Mouse (Mus musculus): Measurements from ENCODE around the gene Brms1. TPM values are rescaled to one million over a fixed set of nuclear protein-coding genes. Genes with fewer than 3 reads are reported as not detected.

The Brms1 gene
- polyA plus RNA-seq, 1 experiment from 2014 or later: 39.8 TPM

DNA sequence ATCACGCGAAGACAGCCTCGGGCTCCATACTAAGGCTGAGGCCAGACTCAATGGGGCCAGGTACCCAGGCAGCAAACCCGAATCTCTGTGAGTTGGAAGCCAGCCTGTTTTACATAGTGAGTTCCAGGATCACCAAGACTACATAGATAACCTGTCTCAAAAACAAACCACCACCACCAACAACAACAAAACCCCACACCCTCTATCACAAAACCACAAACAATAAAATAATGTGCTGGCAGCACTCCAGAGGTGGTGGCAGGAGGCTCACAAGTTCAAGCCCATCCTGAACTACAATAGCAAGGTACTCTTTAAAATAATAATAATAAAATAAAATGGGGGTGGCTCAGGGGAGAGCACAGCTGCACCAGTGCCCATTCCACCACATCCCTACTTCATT lies 4.6 kb upstream of the Brms1 start:
- Histone ChIP-seq H3K36me3 (ENCODE audit: control insufficient read depth, insufficient read depth, low read length) (no peaks in the 10 kb centered on the region), H3K4me3 (replicated peaks; ENCODE audit: low read length) (no peak overlapping the region), H3K9me3 (replicated peaks; ENCODE audit: control insufficient read depth, low read length) (no peaks in the 10 kb centered on the region), H3K27me3 (ENCODE audit: control insufficient read depth, insufficient read depth, low read length) (no peaks in the 10 kb centered on the region), H3K4me2 (ENCODE audit: low read depth, low read length) (no peak overlapping the region), H3K4me1 (ENCODE audit: control insufficient read depth, insufficient read depth, low read length) (peaks cover 20% of the 10 kb centered on the region), H3K9ac (ENCODE audit: low read length) (no peak overlapping the region), H3K27ac (ENCODE audit: low read length) (no peak overlapping the region)
- 82% methylated on average over 4 of the region's 4 CpGs for WGBS
- no peak for ATAC-seq (ENCODE audit: insufficient read depth, low FRiP score)

DNA sequence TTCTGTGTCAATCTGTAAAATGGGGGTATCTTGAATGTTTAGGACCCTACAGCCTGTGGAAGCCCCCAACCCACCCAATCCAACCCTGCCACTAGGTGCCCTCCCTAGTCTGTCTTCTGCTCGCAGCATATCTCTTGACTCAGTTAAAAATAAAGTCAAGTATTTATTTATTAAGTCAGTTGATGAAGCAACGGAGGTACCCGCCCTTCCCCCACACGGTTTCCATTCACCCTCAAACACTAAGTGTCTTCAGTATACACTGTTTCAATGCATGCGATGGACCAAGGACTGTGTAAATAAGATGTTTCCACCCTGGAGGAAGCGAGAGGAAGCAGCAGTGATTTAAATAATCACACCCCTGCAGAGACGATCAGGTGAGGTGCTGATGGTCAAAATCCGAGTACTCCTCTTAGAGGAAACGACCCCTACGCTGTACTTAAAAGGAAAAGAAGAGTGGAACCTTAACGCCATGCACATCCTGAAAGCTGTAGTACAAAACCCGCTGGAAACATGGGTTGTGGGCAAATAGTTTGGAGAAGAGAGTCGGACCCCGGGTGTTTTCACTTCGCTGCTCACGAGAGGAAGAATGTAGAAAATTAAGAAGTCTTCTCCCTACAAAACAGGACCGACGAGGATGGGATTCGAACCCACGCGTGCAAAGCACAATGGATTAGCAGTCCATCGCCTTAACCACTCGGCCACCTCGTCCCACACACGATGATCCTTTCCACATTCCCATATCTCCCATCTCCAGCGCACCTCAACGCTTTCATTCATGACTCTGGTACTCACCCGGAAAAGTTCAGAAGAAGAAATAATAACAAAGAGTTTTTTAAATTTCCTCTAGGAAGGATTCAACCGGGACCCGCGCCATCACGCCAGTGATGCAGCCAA lies 3.2 kb upstream of the Brms1 start:
- 1% methylated on average over 32 of the region's 32 CpGs for WGBS
- H3K9me3 ChIP-seq (replicated peaks; ENCODE audit: control insufficient read depth, low read length): no peaks in the 10 kb centered on the region
- ATAC-seq (ENCODE audit: insufficient read depth, low FRiP score): peak; percentile 35; the same call in 1 of the 2 replicates
- H3K4me3 ChIP-seq (replicated peaks; ENCODE audit: low read length): peak overlapping the region; percentile 80
- H3K4me1 ChIP-seq (ENCODE audit: control insufficient read depth, insufficient read depth, low read length): peaks cover 28% of the 10 kb centered on the region
- H3K27ac ChIP-seq (ENCODE audit: low read length): peak overlapping the region; percentile 77; the same call in 1 of the 2 replicates
- H3K4me2 ChIP-seq (ENCODE audit: low read depth, low read length): peak overlapping the region; percentile 94
- H3K27me3 ChIP-seq (ENCODE audit: control insufficient read depth, insufficient read depth, low read length): no peaks in the 10 kb centered on the region
- H3K36me3 ChIP-seq (ENCODE audit: control insufficient read depth, insufficient read depth, low read length): no peaks in the 10 kb centered on the region
- peak overlapping the region; percentile 95 for H3K9ac ChIP-seq (ENCODE audit: low read length)

DNA sequence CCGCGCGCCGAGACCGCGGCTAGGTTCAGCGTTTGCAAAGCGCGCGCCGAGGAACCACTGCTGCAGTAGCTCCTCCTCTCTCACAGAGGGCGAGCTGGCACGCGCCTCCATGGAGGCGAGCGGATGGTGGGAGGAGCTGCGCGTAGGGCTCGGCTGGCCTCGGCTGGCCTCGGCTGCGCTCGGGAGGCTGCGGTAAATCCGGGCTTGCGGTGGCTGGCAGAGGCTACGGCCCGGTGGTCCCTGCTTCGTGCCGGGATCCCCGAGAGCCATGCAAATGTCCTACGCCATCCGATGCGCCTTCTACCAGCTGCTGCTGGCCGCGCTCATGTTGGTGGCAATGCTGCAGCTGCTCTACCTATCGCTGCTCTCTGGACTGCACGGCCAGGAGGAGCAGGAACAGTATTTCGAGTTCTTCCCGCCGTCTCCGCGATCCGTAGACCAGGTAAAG lies 2.4 kb upstream of the Brms1 start, which contains the start of the genes B4gat1 and AC124502.3:
Gene B4gat1, plus strand, starts transcription at position 118 of the 448 bp plus-strand sequence.
Gene AC124502.3, plus strand, starts transcription at position 183 of the 448 bp plus-strand sequence.
- Histone ChIP-seq H3K9me3 (replicated peaks; ENCODE audit: control insufficient read depth, low read length) (no peaks in the 10 kb centered on the region), H3K36me3 (ENCODE audit: control insufficient read depth, insufficient read depth, low read length) (no peaks in the 10 kb centered on the region), H3K27me3 (ENCODE audit: control insufficient read depth, insufficient read depth, low read length) (no peaks in the 10 kb centered on the region), H3K9ac (ENCODE audit: low read length) (peak within 1 kb of the TSS; percentile 95), H3K4me3 (replicated peaks; ENCODE audit: low read length) (peak within 1 kb of the TSS; percentile 80), H3K4me2 (ENCODE audit: low read depth, low read length) (peak within 1 kb of the TSS; percentile 94), H3K4me1 (ENCODE audit: control insufficient read depth, insufficient read depth, low read length) (peaks cover 28% of the 10 kb centered on the region), H3K27ac (ENCODE audit: low read length) (peak within 1 kb of the TSS; percentile 77)
- peak; percentile 92 for ATAC-seq (ENCODE audit: insufficient read depth, low FRiP score)
- under 1% methylated on average over 44 of the region's 44 CpGs for WGBS

DNA sequence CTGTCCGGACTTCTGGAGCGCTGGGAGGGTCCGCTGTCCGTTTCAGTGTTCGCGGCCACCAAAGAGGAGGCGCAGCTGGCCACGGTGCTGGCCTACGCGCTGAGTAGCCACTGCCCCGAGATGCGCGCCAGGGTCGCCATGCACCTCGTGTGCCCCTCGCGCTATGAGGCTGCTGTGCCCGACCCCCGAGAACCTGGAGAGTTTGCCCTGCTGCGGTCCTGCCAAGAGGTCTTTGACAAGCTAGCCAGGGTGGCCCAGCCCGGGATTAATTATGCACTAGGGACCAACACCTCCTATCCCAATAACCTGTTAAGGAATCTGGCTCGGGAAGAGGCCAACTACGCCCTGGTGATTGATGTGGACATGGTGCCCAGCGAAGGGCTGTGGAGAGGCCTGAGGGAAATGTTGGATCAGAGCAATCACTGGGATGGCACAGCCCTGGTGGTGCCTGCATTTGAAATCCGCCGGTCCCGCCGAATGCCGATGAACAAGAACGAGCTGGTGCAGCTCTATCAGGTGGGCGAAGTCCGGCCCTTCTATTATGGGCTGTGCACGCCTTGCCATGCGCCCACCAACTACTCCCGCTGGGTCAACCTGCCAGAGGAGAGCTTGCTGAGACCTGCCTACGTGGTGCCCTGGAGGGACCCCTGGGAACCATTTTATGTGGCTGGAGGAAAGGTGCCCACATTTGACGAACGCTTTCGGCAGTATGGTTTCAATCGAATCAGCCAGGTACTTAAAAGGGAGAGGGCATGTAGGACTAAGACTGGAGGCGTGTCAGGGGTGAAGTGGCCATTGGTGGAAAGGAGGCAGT lies 1.6 kb upstream of the Brms1 start:
- 11% methylated on average over 41 of the region's 41 CpGs for WGBS
- Histone ChIP-seq H3K9ac (ENCODE audit: low read length) (peak overlapping the region; percentile 95), H3K27ac (ENCODE audit: low read length) (peak overlapping the region; percentile 68; the same call in 1 of the 2 replicates), H3K4me1 (ENCODE audit: control insufficient read depth, insufficient read depth, low read length) (peaks cover 28% of the 10 kb centered on the region), H3K27me3 (ENCODE audit: control insufficient read depth, insufficient read depth, low read length) (no peaks in the 10 kb centered on the region), H3K4me3 (replicated peaks; ENCODE audit: low read length) (peak overlapping the region; percentile 80), H3K4me2 (ENCODE audit: low read depth, low read length) (peak overlapping the region; percentile 94), H3K9me3 (replicated peaks; ENCODE audit: control insufficient read depth, low read length) (no peaks in the 10 kb centered on the region), H3K36me3 (ENCODE audit: control insufficient read depth, insufficient read depth, low read length) (no peaks in the 10 kb centered on the region)
- peak; percentile 22; the same call in 1 of the 2 replicates for ATAC-seq (ENCODE audit: insufficient read depth, low FRiP score)

DNA sequence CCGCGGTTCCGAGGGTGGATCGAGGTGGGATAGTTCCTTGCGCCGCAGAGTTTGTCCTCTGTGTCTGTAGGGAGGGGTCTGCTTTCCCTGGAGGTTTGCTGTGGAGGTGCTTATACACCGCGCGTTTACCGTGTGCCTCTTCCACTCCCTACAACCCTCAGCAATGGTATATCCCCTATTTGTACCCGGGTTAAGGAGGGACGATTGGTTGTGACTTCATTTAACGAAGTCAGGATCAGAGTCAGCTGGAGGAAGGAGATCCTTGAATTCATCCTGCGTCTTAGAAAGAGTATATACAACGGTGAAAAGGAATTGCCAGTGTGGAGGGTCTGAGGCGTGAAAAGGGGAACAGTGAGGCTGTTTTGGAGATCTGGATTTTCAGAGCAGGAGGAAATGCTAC lies 434 bp downstream of the Brms1 start:
- Histone ChIP-seq H3K9ac (ENCODE audit: low read length) (peak overlapping the region; percentile 86), H3K27ac (ENCODE audit: low read length) (peak overlapping the region; percentile 79), H3K27me3 (ENCODE audit: control insufficient read depth, insufficient read depth, low read length) (no peaks in the 10 kb centered on the region), H3K4me2 (ENCODE audit: low read depth, low read length) (peak overlapping the region; percentile 94), H3K36me3 (ENCODE audit: control insufficient read depth, insufficient read depth, low read length) (no peaks in the 10 kb centered on the region), H3K9me3 (replicated peaks; ENCODE audit: control insufficient read depth, low read length) (no peaks in the 10 kb centered on the region), H3K4me3 (replicated peaks; ENCODE audit: low read length) (peak overlapping the region; percentile 80), H3K4me1 (ENCODE audit: control insufficient read depth, insufficient read depth, low read length) (peaks cover 28% of the 10 kb centered on the region)
- 2% methylated on average over 16 of the region's 16 CpGs for WGBS
- no peak for ATAC-seq (ENCODE audit: insufficient read depth, low FRiP score)

DNA sequence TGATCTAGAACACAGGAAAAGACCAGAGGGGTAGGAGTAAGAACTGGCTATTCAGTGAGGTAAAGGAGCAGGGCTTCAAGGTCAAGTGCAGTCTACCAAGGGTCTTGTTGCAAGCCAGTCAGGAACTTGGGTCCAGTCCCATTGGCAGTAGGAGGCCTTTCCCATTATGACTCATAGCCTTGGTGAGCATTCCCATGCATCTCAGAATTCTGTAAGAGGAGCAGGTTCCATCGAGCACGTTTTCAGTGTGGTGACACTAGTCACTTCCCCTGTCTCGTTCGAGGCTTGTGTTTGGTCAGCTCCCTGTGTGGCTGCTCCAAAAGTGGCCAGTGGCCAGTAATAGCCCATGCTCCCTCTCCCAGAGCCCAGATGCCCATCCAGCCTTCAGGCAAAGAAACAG lies 4.4 kb downstream of the Brms1 start:
- H3K9ac ChIP-seq (ENCODE audit: low read length): no peak overlapping the region
- H3K36me3 ChIP-seq (ENCODE audit: control insufficient read depth, insufficient read depth, low read length): 0 out of 2 replicates have a peak, but pooled peaks cover 3% of the 10 kb centered on the region
- no peaks in the 10 kb centered on the region for H3K9me3 ChIP-seq (replicated peaks; ENCODE audit: control insufficient read depth, low read length)
- peaks cover 21% of the 10 kb centered on the region for H3K4me1 ChIP-seq (ENCODE audit: control insufficient read depth, insufficient read depth, low read length)
- no peaks in the 10 kb centered on the region for H3K27me3 ChIP-seq (ENCODE audit: control insufficient read depth, insufficient read depth, low read length)
- H3K4me2 ChIP-seq (ENCODE audit: low read depth, low read length): no peak overlapping the region
- 76% methylated on average over 4 of the region's 4 CpGs for WGBS
- no peak overlapping the region for H3K27ac ChIP-seq (ENCODE audit: low read length)
- H3K4me3 ChIP-seq (replicated peaks; ENCODE audit: low read length): no peak overlapping the region
- no peak for ATAC-seq (ENCODE audit: insufficient read depth, low FRiP score)

DNA sequence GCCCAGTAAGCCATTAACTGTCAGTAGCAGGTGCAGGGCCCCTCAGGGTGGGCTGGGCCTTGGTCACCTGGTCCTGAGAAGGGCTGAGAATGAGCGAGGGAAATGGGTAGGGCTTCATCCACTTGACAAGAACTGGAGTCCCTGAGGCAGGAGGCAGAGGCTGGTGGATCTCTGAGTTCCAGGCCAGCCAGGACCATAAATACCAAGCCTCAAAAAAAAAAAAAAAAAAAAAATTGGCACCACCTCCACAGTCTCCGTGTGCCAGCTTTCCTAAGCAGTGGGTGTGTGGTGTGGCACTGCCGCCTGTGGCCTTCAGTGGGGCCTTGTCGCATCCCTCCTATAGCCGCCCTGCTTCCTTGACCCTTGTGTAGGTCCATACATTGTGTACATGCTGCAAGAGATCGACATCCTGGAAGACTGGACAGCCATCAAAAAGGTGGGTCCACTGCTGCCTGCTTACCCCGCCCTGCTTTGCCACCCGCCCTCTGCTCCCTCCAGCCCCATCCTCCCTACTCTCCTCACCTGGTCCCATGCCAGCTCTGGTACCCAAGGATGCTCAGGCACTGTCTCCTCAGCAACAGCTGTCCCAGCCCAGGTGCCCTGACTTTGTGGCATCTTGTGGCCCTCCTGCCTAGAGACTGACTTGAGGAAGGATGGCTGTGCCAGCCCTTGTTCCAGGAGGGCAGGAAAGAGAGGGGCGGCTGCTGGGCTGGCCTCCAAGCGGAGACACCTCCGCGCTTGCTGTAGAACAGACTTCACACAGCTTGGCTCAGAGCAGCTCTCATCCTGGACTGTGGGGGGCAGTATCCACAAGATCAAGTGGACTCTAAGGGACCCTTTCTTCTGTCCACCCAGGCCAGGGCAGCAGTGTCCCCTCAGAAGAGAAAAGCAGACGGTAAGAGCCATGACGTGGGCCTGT lies 7.2 kb downstream of the Brms1 start:
- Histone ChIP-seq H3K4me3 (replicated peaks; ENCODE audit: low read length) (no peak overlapping the region), H3K9ac (ENCODE audit: low read length) (no peak overlapping the region), H3K4me1 (ENCODE audit: control insufficient read depth, insufficient read depth, low read length) (peaks cover 19% of the 10 kb centered on the region), H3K27me3 (ENCODE audit: control insufficient read depth, insufficient read depth, low read length) (peaks cover 10% of the 10 kb centered on the region), H3K36me3 (ENCODE audit: control insufficient read depth, insufficient read depth, low read length) (0 out of 2 replicates have a peak, but pooled peaks cover 3% of the 10 kb centered on the region), H3K4me2 (ENCODE audit: low read depth, low read length) (no peak overlapping the region), H3K9me3 (replicated peaks; ENCODE audit: control insufficient read depth, low read length) (no peaks in the 10 kb centered on the region), H3K27ac (ENCODE audit: low read length) (no peak overlapping the region)
- WGBS: 83% methylated on average over 14 of the region's 14 CpGs
- no peak for ATAC-seq (ENCODE audit: insufficient read depth, low FRiP score)

DNA sequence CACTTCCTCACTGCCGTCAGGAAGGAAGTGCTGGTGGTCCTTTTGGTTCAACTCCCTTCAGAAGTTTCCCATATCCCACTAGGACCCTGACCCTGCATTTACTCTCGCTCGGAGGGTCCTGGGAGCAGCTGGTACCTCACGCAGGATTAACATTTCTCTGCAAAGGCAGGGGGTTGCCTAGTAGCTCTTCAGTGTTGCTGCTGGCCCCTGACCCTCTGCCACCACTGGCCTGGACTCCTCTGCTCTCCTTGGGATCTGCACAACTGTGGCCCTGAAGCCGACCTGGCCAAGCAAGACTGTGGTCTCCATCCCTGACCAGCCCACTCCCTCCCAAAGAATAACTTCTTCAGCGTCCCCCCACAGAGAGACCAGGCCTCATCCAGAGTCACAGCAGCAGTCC lies 8.2 kb downstream of the Brms1 start:
- no peak overlapping the region; the same call in 1 of the 2 replicates for H3K9ac ChIP-seq (ENCODE audit: low read length)
- H3K36me3 ChIP-seq (ENCODE audit: control insufficient read depth, insufficient read depth, low read length): 0 out of 2 replicates have a peak, but pooled peaks cover 3% of the 10 kb centered on the region
- 76% methylated on average over 6 of the region's 6 CpGs for WGBS
- H3K27me3 ChIP-seq (ENCODE audit: control insufficient read depth, insufficient read depth, low read length): peaks cover 10% of the 10 kb centered on the region
- H3K27ac ChIP-seq (ENCODE audit: low read length): no peak overlapping the region
- no peak overlapping the region for H3K4me2 ChIP-seq (ENCODE audit: low read depth, low read length)
- no peak for ATAC-seq (ENCODE audit: insufficient read depth, low FRiP score)
- H3K9me3 ChIP-seq (replicated peaks; ENCODE audit: control insufficient read depth, low read length): no peaks in the 10 kb centered on the region
- no peak overlapping the region for H3K4me3 ChIP-seq (replicated peaks; ENCODE audit: low read length)
- H3K4me1 ChIP-seq (ENCODE audit: control insufficient read depth, insufficient read depth, low read length): peaks cover 19% of the 10 kb centered on the region
